Mouse (Mus musculus) E14TG2a.4 (cell line): Measurements from ENCODE around the gene Cep83.

Source experiments
- CTCF ChIP-seq: conservative IDR thresholded peaks from 2 replicates; pipeline ENCODE4 v1.5.1; 2014; ENCODE audit warnings: low read length
- NANOG ChIP-seq: IDR thresholded peaks from 2 replicates; pipeline ENCODE4 v1.6.1; 2014; ENCODE audit warnings: borderline replicate concordance, low read length, mixed read lengths
- POU5F1 ChIP-seq: IDR thresholded peaks from 2 replicates; pipeline ENCODE4 v1.6.1; 2014; ENCODE audit warnings: low read length, borderline replicate concordance

GRCm38 (mm10) chr10:94734829-94735228, 46.4 kb downstream of the Cep83 start:
- TF ChIP-seq CTCF (no peak), NANOG (no peak), POU5F1 (no peak)
